Mouse (Mus musculus): Measurements from ENCODE around the gene Nts.
A peak's percentile ranks its signal among the peaks of the same experiment; 100 is the strongest.
"Not testable (repeated sequence)": the region's sequence is repeated elsewhere in the genome, so short reads cannot be mapped to it uniquely, and the experiment has no call there.

Nts gene

GRCm38 (mm10) chr10:102490386-102490785 lies at the start of gene Nts:
TSS of gene Nts (minus strand) at chr10:102490486.
- no peak for DNase-seq

- DNase-seq, result no peak
Measured at GRCm38 (mm10) chr10:102527901-102528300, 37.6 kb upstream of the Nts start.

GRCm38 (mm10) chr10:102514159-102514558 lies 23.9 kb upstream of the Nts start:
- DNase-seq, result no peak

GRCm38 (mm10) chr10:102511807-102512461 lies 21.6 kb upstream of the Nts start, which contains the start of gene Rassf9:
TSS of gene Rassf9 (plus strand) at chr10:102512222.
- DNase-seq, result no peak

GRCm38 (mm10) chr10:102511461-102511806 lies 21.1 kb upstream of the Nts start:
- DNase-seq, result no peak

- DNase-seq, result no peak
Measured at GRCm38 (mm10) chr10:102507386-102507785, 17.1 kb upstream of the Nts start.

GRCm38 (mm10) chr10:102498754-102499153 lies 8.5 kb upstream of the Nts start:
- DNase-seq, result no peak

- DNase-seq, result peak; percentile 3
Measured at GRCm38 (mm10) chr10:102491792-102492191, 1.5 kb upstream of the Nts start.

- no peak for DNase-seq
Measured at GRCm38 (mm10) chr10:102469412-102469811, 20.9 kb downstream of the Nts start.

- no peak for DNase-seq
Measured at GRCm38 (mm10) chr10:102451756-102452155, 38.5 kb downstream of the Nts start.

- peak; percentile 24 for DNase-seq
Measured at GRCm38 (mm10) chr10:102449449-102449848, 40.8 kb downstream of the Nts start.

- DNase-seq, result no peak
Measured at GRCm38 (mm10) chr10:102444912-102445556, 45.3 kb downstream of the Nts start.

GRCm38 (mm10) chr10:102435467-102435866 lies 54.8 kb downstream of the Nts start:
- DNase-seq, result not testable (repeated sequence)

- not testable (repeated sequence) for DNase-seq
Measured at GRCm38 (mm10) chr10:102435048-102435447, 55.2 kb downstream of the Nts start.
